Mouse (Mus musculus) liver, embryonic 14.5 days (tissue): ENCODE data around the gene Ipcef1. TPM values are rescaled to one million over a fixed set of nuclear protein-coding genes. Genes with fewer than 3 reads are reported as not detected.

Experiments used
- ATAC-seq: fragments of 200-750 bp; cut with Nextera tagmentation; 2 replicates; pipeline ENCODE4 v1.8.0; 2017; ENCODE audit warnings: moderate number of reproducible peaks, mild to moderate bottlenecking, moderate library complexity; ENCODE audit not compliant: insufficient read depth
- DNase-seq, 3 experiments: peaks; one replicate each; pipeline ENCODE4 v3.0.0-alpha.2; 2012 to 2013; ENCODE audit warnings: low read depth in 3 of 3, low spot score in 3 of 3
- H3K27ac ChIP-seq: fragments of 300-500 bp; sonication (generic); 2 replicates; pipeline ENCODE4 v1.5.1; 2014; ENCODE audit warnings: moderate library complexity, mild to moderate bottlenecking, control low read depth, inconsistent platforms
- H3K27me3 ChIP-seq: fragments of 300-500 bp; sonication (generic); 2 replicates; pipeline ENCODE4 v1.6.1; 2014; ENCODE audit warnings: mild to moderate bottlenecking, low read length, moderate library complexity; ENCODE audit not compliant: control insufficient read depth, insufficient read depth
- H3K36me3 ChIP-seq: fragments of 300-500 bp; sonication (generic); replicated peaks from 2 replicates; pipeline ENCODE4 v1.6.1; 2014; ENCODE audit warnings: low read depth; ENCODE audit not compliant: control insufficient read depth, insufficient read depth
- H3K4me1 ChIP-seq, 2 experiments: fragments of 200-500 bp in 1 of 2; fragments of 300-500 bp in 1 of 2; sonication (generic) in 1 of 2; replicated peaks; 2 replicates each; pipeline ENCODE4 v1.6.1; 2012 to 2014; ENCODE audit warnings: antibody characterized with exemption in 1 of 2, inconsistent platforms in 1 of 2, low read length in 1 of 2; ENCODE audit not compliant: control insufficient read depth in 2 of 2, insufficient read depth in 2 of 2
- H3K4me2 ChIP-seq: fragments of 300-500 bp; sonication (generic); 2 replicates; pipeline ENCODE4 v1.6.1; 2014; ENCODE audit warnings: low read depth, mild to moderate bottlenecking, control low read depth, moderate library complexity
- H3K4me3 ChIP-seq, 2 experiments: fragments of 200-500 bp in 1 of 2; fragments of 300-500 bp in 1 of 2; sonication (generic) in 1 of 2; 2 replicates each; pipeline ENCODE4 v1.5.1; 2012 to 2014; ENCODE audit warnings: low read depth in 2 of 2, low read length in 2 of 2, mild to moderate bottlenecking in 2 of 2, control low read depth in 1 of 2, inconsistent platforms in 1 of 2, moderate library complexity in 1 of 2; ENCODE audit not compliant: insufficient read depth in 1 of 2
- H3K9ac ChIP-seq: fragments of 300-500 bp; sonication (generic); replicated peaks from 2 replicates; pipeline ENCODE4 v1.6.1; 2014; ENCODE audit warnings: mild to moderate bottlenecking, control low read depth, moderate library complexity
- H3K9me3 ChIP-seq: fragments of 300-500 bp; sonication (generic); 2 replicates; pipeline ENCODE4 v1.6.1; 2016; ENCODE audit warnings: low read length, mixed read lengths; ENCODE audit not compliant: control insufficient read depth
- CTCF ChIP-seq: IDR thresholded peaks from 2 replicates; pipeline ENCODE4 v1.5.1; 2016; ENCODE audit warnings: antibody characterized with exemption, low read depth, control low read depth
- EP300 ChIP-seq: IDR thresholded peaks from 2 replicates; pipeline ENCODE4 v1.6.1; 2016; ENCODE audit warnings: antibody characterized with exemption, low read depth
- WGBS: fragments of 180-500 bp; shearing (Covaris S2); extraction: QIAGEN DNeasy Blood & Tissue Kit; methylation state at CpG from one replicate; pipeline ENCODE4 v1.1.7; 2014; ENCODE audit not compliant: insufficient replicate concordance; 5-methylcytosine and 5-hydroxymethylcytosine counted together
- polyA plus RNA-seq, 2 experiments: library from polyadenylated mRNA; depleted of rRNA in 1 of 2; stranded (reverse) in 1 of 2; unstranded in 1 of 2; fragments of >200 nt; fragmentation: Nextera tagmentation in 1 of 2; extraction: Ambion mirVana in 1 of 2; gene quantifications; 2 replicates each; pipeline versions ENCODE4 v1.2.1 to v1.2.3; 2012 to 2014

The Ipcef1 gene
- polyA plus RNA-seq, 2 experiments: 0.50 to 0.71 TPM

GRCm38 (mm10) chr10:6926724-6927123 lies 125.6 kb downstream of the Ipcef1 start:
- H3K9ac ChIP-seq: no peak overlapping the region
- H3K4me1 ChIP-seq: no peaks in the 10 kb centered on the region
- no peak overlapping the region for H3K4me3 ChIP-seq
- no peaks in the 10 kb centered on the region for H3K36me3 ChIP-seq
- ATAC-seq (no peak), DNase-seq (no peak)
- no peak for TF ChIP-seq EP300
- no peak for TF ChIP-seq CTCF
- no peaks in the 10 kb centered on the region for H3K27me3 ChIP-seq
- WGBS: 66% methylated on average over 2 of the region's 2 CpGs
- no peaks in the 10 kb centered on the region for H3K9me3 ChIP-seq
- H3K27ac ChIP-seq: no peak overlapping the region
- H3K4me2 ChIP-seq: no peak overlapping the region

- H3K4me3 ChIP-seq: no peak overlapping the region
- DNase-seq: peak in 2 of 3 experiments; percentile 3 to 11
- no peaks in the 10 kb centered on the region for H3K27me3 ChIP-seq
- no peak for ATAC-seq
- no peaks in the 10 kb centered on the region for H3K4me1 ChIP-seq
- no peaks in the 10 kb centered on the region for H3K36me3 ChIP-seq
- TF ChIP-seq EP300 (no peak), CTCF (no peak)
- WGBS: 36% methylated on average over 6 of the region's 6 CpGs
- no peak overlapping the region for H3K4me2 ChIP-seq
- no peak overlapping the region for H3K27ac ChIP-seq
- no peaks in the 10 kb centered on the region for H3K9me3 ChIP-seq
- no peak overlapping the region for H3K9ac ChIP-seq
These were observed 135.6 kb downstream of the Ipcef1 start for GRCm38 (mm10) chr10:6916545-6917257.

DNA sequence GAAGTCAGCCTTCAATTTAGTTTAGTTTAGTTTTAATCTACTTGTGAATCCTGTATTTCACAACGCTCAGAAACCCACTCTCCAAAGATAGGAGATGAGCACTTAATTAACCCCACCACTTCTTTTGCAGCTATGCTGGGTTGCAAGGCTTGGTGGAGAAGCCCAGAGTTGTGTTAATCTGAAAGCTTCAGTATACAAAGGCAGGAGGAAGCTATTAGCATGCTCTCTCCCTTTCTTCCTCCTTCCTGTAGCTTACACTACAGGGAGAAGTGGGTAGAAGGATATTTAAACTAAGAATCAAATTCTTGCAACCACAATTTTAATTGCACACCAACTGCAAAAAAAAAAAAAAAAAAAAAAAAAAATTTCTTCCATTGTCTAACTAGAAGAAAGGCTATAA lies 136.3 kb downstream of the Ipcef1 start:
- H3K4me2 ChIP-seq: no peak overlapping the region
- no peak overlapping the region for H3K27ac ChIP-seq
- no peaks in the 10 kb centered on the region for H3K9me3 ChIP-seq
- WGBS: 37% methylated on average over 1 of the region's 1 CpGs
- H3K9ac ChIP-seq: no peak overlapping the region
- DNase-seq: no peak
- no peaks in the 10 kb centered on the region for H3K27me3 ChIP-seq
- no peak overlapping the region for H3K4me3 ChIP-seq
- no peaks in the 10 kb centered on the region for H3K36me3 ChIP-seq
- H3K4me1 ChIP-seq: no peaks in the 10 kb centered on the region
- TF ChIP-seq CTCF (no peak), EP300 (no peak)
- ATAC-seq: no peak

- Histone ChIP-seq H3K4me3 (no peak overlapping the region), H3K36me3 (no peaks in the 10 kb centered on the region), H3K4me1 (no peaks in the 10 kb centered on the region), H3K9ac (no peak overlapping the region), H3K9me3 (no peaks in the 10 kb centered on the region), H3K27ac (no peak overlapping the region), H3K27me3 (no peaks in the 10 kb centered on the region), H3K4me2 (no peak overlapping the region)
- WGBS: 29% methylated on average over 2 of the region's 2 CpGs
- ATAC-seq (no peak), DNase-seq (no peak)
- TF ChIP-seq EP300: no peak
- no peak for TF ChIP-seq CTCF
These were observed 142.5 kb downstream of the Ipcef1 start for GRCm38 (mm10) chr10:6909763-6910162.

- no peaks in the 10 kb centered on the region for H3K36me3 ChIP-seq
- no peak overlapping the region for H3K4me3 ChIP-seq
- no peak for ATAC-seq
- no peak overlapping the region for H3K9ac ChIP-seq
- H3K27ac ChIP-seq: no peak overlapping the region
- 54% methylated on average over 3 of the region's 3 CpGs for WGBS
- no peaks in the 10 kb centered on the region for H3K9me3 ChIP-seq
- no peak for TF ChIP-seq CTCF
- TF ChIP-seq EP300: no peak
- H3K4me2 ChIP-seq: no peak overlapping the region
- no peak for DNase-seq
- no peaks in the 10 kb centered on the region for H3K4me1 ChIP-seq
- H3K27me3 ChIP-seq: no peaks in the 10 kb centered on the region
These were observed 150.4 kb downstream of the Ipcef1 start for GRCm38 (mm10) chr10:6901819-6902393.
